Mouse (Mus musculus): ENCODE data around the gene Gas7.

- TF ChIP-seq CTCF (conservative IDR thresholded peaks at IDR 0.05; ENCODE audit: insufficient read depth, insufficient read length, low read depth, low read length) (no peak), POLR2A (IDR thresholded peaks at IDR 0.05; ENCODE audit: low read depth, low read length) (no peak)
These were observed 122.8 kb downstream of the Gas7 start for GRCm38 (mm10) chr11:67577994-67578393.
